Mouse (Mus musculus) embryo, embryonic 9.5 days (tissue): Measurements from ENCODE around the gene Lin37.

Experiments used
- DNase-seq: peaks from one replicate; pipeline ENCODE4 v3.0.0-alpha.2; 2017; ENCODE audit errors: extremely low spot score

Gene Lin37

GRCm38 (mm10) chr7:30586455-30587020 is 26.9 kb upstream of the Lin37 start:
- no peak for DNase-seq

- DNase-seq = no peak
Observed at GRCm38 (mm10) chr7:30585170-30585569, 25.5 kb upstream of the Lin37 start.

- DNase-seq = no peak
Observed at GRCm38 (mm10) chr7:30584339-30584738, 24.7 kb upstream of the Lin37 start.

GRCm38 (mm10) chr7:30581547-30581946 is 21.9 kb upstream of the Lin37 start:
- no peak for DNase-seq

- no peak for DNase-seq
Observed at GRCm38 (mm10) chr7:30579950-30580349, 20.3 kb upstream of the Lin37 start.

- no peak for DNase-seq
Observed at GRCm38 (mm10) chr7:30572969-30573368, 13.3 kb upstream of the Lin37 start.

GRCm38 (mm10) chr7:30572389-30572788 is 12.8 kb upstream of the Lin37 start:
- no peak for DNase-seq

- no peak for DNase-seq
Observed at GRCm38 (mm10) chr7:30567555-30567954, 7.9 kb upstream of the Lin37 start.

GRCm38 (mm10) chr7:30566033-30566432 is 6.4 kb upstream of the Lin37 start:
- no peak for DNase-seq

GRCm38 (mm10) chr7:30564970-30565571 is 5.4 kb upstream of the Lin37 start, which contains the start of gene Igflr1:
Gene Igflr1, plus strand, starts transcription at chr7:30565427.
- DNase-seq = no peak

- DNase-seq = no peak
Observed at GRCm38 (mm10) chr7:30563906-30564280, 4.3 kb upstream of the Lin37 start.

- peak; percentile 92 for DNase-seq
Observed at GRCm38 (mm10) chr7:30563117-30563905, 3.7 kb upstream of the Lin37 start, which contains the start of the genes U2af1l4, Gm49396 and Psenen. Gene U2af1l4, plus strand, starts transcription at chr7:30563301. Gene Gm49396, plus strand, starts transcription at chr7:30563344. Gene Psenen, minus strand, starts transcription at chr7:30563627.

- peak; percentile 37 for DNase-seq
Observed at GRCm38 (mm10) chr7:30562526-30563116, 3.0 kb upstream of the Lin37 start.

- DNase-seq = no peak
Observed at GRCm38 (mm10) chr7:30560296-30560695, 658 bp upstream of the Lin37 start.

GRCm38 (mm10) chr7:30558656-30559442 is 789 bp downstream of the Lin37 start:
- no peak for DNase-seq

- DNase-seq = no peak
Observed at GRCm38 (mm10) chr7:30557901-30558514, 1.6 kb downstream of the Lin37 start.

GRCm38 (mm10) chr7:30556894-30557536 is 2.6 kb downstream of the Lin37 start:
- no peak for DNase-seq

GRCm38 (mm10) chr7:30553810-30554584 is 5.6 kb downstream of the Lin37 start:
- DNase-seq = no peak

GRCm38 (mm10) chr7:30553021-30553589 is 6.5 kb downstream of the Lin37 start:
- DNase-seq = no peak
